Mouse (Mus musculus) lung, postnatal 0 days (tissue): ENCODE measurements around the gene Akap17b. TPM values are rescaled to one million over a fixed set of nuclear protein-coding genes. Genes with fewer than 3 reads are reported as not detected.

Source experiments
- ATAC-seq: fragments of 200-750 bp; cut with Nextera tagmentation; 2 replicates; pipeline ENCODE4 v1.8.0; 2017; ENCODE audit warnings: moderate library complexity
- DNase-seq: peaks from one replicate; pipeline ENCODE4 v3.0.0-alpha.2; 2016; ENCODE audit warnings: low spot score
- H3K27ac ChIP-seq: fragments of 300-500 bp; sonication (generic); 2 replicates; pipeline ENCODE4 v1.5.1; 2014; ENCODE audit warnings: antibody characterized with exemption, mild to moderate bottlenecking, low read length, mixed read lengths
- H3K27me3 ChIP-seq: fragments of 300-500 bp; sonication (generic); replicated peaks from 2 replicates; pipeline ENCODE4 v1.6.1; 2014; ENCODE audit warnings: low read length, mixed read lengths; ENCODE audit not compliant: insufficient read depth
- H3K36me3 ChIP-seq: fragments of 300-500 bp; sonication (generic); 2 replicates; pipeline ENCODE4 v1.6.1; 2014; ENCODE audit warnings: low read length, mixed read lengths; ENCODE audit not compliant: insufficient read depth
- H3K4me1 ChIP-seq: fragments of 300-500 bp; sonication (generic); 2 replicates; pipeline ENCODE4 v1.6.1; 2014; ENCODE audit warnings: antibody characterized with exemption, low read depth, low read length, mixed read lengths; ENCODE audit not compliant: insufficient read depth
- H3K4me2 ChIP-seq: fragments of 300-500 bp; sonication (generic); replicated peaks from 2 replicates; pipeline ENCODE4 v1.6.1; 2014; ENCODE audit warnings: low read depth, mild to moderate bottlenecking, low read length, moderate library complexity, mixed read lengths
- H3K4me3 ChIP-seq: fragments of 300-500 bp; sonication (generic); 2 replicates; pipeline ENCODE4 v1.5.1; 2014; ENCODE audit warnings: low read depth, low read length
- H3K9ac ChIP-seq: fragments of 300-500 bp; sonication (generic); replicated peaks from 2 replicates; pipeline ENCODE4 v1.6.1; 2014; ENCODE audit warnings: low read depth, mild to moderate bottlenecking
- H3K9me3 ChIP-seq: fragments of 300-500 bp; sonication (generic); 2 replicates; pipeline ENCODE4 v1.6.1; 2016; ENCODE audit warnings: low read length, mixed read lengths
- CTCF ChIP-seq: IDR thresholded peaks from 2 replicates; pipeline ENCODE4 v1.5.1; 2016; ENCODE audit warnings: antibody characterized with exemption, mild to moderate bottlenecking
- EP300 ChIP-seq: IDR thresholded peaks from 2 replicates; pipeline ENCODE4 v1.6.1; 2016; ENCODE audit warnings: antibody characterized with exemption, mild to moderate bottlenecking, control low read depth
- WGBS: fragments of 180-500 bp; shearing (Covaris S2); extraction: QIAGEN DNeasy Blood & Tissue Kit; methylation state at CpG from one replicate; pipeline ENCODE4 v1.1.7; 2014; 5-methylcytosine and 5-hydroxymethylcytosine counted together
- polyA plus RNA-seq: library from polyadenylated mRNA; unstranded; fragments of >200 nt; fragmentation: Nextera tagmentation; extraction: Ambion mirVana; gene quantifications from 2 replicates; pipeline ENCODE4 v1.2.1, GENCODE M21; 2015

Akap17b gene
- polyA plus RNA-seq, 1 experiment from 2014 or later: 1.7 TPM

DNA sequence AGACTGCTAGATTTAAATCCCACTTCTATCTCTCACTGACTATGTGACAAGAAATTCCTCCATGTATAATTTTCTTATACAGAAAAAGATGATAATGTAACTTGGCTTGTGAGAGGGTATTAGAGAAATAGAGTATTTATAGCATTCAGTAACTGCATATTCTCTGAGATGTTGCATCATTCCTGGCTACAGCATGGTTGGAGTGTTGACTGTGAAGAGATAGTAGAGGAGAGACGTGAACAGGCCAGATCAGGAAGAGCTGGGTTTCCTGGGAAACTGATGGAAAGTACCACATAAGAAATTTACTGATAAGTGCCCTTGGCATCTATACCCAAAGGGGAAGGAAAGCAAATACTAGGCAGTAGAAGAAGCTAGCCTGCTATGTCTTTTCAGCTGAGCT lies 54.1 kb downstream of the Akap17b start:
- DNase-seq: peak; percentile 22
- no peaks in the 10 kb centered on the region for H3K36me3 ChIP-seq
- no peak overlapping the region for H3K4me2 ChIP-seq
- WGBS: 20% methylated on average over 1 of the region's 1 CpGs
- no peak for ATAC-seq
- H3K27ac ChIP-seq: no peak overlapping the region
- TF ChIP-seq EP300 (no peak), CTCF (no peak)
- H3K27me3 ChIP-seq: no peaks in the 10 kb centered on the region
- H3K9me3 ChIP-seq: no peaks in the 10 kb centered on the region
- H3K4me3 ChIP-seq: no peak overlapping the region
- no peaks in the 10 kb centered on the region for H3K4me1 ChIP-seq
- H3K9ac ChIP-seq: no peak overlapping the region

DNA sequence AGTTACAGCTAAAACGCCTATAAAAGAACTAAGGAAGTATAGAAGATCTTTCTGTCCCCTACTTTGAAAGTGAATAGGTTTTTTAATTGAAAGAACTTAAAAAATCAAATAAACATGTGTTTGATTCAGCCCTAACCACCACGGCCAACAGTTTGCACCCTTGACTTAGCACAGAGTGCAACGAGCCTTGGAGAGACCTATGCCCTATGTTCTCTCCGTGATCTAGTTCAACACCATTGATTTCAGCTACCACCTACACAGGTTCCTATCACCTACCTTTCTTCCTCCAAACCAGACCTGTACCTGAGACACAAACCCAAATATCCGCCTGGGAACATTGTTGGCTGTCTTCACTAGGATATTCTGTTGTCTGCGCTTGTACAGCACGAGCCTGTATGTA lies 54.9 kb downstream of the Akap17b start:
- H3K36me3 ChIP-seq: no peaks in the 10 kb centered on the region
- H3K27ac ChIP-seq: no peak overlapping the region
- H3K9me3 ChIP-seq: no peaks in the 10 kb centered on the region
- DNase-seq (no peak), ATAC-seq (no peak)
- H3K27me3 ChIP-seq: no peaks in the 10 kb centered on the region
- no peak for TF ChIP-seq CTCF
- TF ChIP-seq EP300: no peak
- H3K9ac ChIP-seq: no peak overlapping the region
- no peaks in the 10 kb centered on the region for H3K4me1 ChIP-seq
- H3K4me3 ChIP-seq: no peak overlapping the region
- no peak overlapping the region for H3K4me2 ChIP-seq
- WGBS: 86% methylated on average over 7 of the region's 7 CpGs

DNA sequence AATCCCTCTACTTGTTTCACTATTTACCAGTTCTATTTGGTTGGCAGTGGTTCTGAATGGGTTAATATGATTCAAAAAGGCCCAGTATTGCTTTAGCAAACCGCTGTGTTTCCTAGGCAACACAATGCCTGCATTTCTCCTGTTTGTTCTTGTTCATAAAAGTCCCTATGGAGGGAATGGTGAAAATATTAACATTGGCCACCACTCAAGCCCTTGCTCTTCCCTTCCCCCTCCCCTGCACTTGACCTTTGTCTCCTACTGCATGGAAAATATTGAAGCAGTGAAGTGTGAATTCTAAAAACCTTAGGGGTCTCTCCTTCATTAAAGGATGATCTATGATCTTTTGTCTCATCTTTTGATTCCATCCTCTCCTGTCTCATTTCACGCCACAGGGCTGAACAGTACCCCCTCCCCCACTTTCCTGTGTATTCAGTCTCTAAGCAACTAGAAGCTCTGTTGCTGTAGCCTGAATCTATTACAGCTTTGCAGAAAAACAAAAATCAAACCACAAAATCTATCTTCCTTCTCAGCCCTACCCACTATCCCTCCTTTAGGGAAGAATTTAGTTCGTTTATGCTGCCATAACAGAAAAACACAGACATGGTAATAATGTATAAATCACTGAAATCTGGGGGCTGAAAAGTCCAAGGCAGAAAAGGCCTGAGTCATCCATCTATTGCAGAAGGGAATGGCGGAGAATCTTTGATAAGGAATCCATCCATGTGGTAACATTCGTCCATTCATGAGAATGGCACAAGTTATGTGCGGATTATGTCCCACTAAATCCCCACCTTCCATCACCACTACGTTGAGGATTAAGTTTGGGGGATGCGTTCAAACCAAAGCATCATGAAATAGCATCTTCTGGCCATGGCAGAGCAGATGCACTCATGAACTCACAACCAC lies 57.6 kb downstream of the Akap17b start:
- no peak overlapping the region for H3K4me2 ChIP-seq
- no peak overlapping the region for H3K4me3 ChIP-seq
- H3K27ac ChIP-seq: no peak overlapping the region
- ATAC-seq (peak; percentile 38), DNase-seq (peak; percentile 30)
- TF ChIP-seq EP300: no peak
- no peak for TF ChIP-seq CTCF
- WGBS: 57% methylated on average over 8 of the region's 8 CpGs
- H3K4me1 ChIP-seq: no peaks in the 10 kb centered on the region
- H3K27me3 ChIP-seq: no peaks in the 10 kb centered on the region
- H3K9me3 ChIP-seq: no peaks in the 10 kb centered on the region
- no peaks in the 10 kb centered on the region for H3K36me3 ChIP-seq
- H3K9ac ChIP-seq: no peak overlapping the region

DNA sequence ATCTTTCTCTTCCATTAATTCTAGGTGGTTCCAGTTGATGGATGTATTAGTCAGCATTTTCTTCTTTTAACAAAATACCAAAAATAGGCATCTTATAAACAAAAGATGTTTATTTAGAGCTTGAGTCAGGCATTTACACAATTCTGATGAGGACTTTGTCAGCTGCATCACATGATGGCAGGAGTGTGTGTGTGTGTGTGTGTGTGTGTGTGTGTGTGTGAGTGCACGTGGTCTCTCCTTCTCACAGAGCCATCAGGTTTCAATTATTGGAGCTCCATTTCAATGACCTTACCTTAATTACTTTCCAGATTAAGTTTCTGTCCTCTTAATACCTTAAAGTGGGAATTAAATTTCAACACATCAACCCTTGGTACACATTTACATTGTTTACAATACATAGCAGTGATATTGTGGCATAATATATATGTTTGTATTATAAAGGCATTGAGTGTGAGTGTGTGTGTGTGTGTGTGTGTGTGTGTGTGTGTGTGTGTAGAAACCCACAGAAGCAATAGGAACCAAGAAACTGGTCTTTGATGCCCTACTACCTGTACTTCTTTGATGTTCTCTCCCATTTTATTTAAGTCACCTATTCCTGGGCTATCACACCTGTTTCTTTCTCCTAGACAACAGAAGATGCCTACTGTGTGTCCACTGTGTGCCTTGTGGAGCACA lies 58.4 kb downstream of the Akap17b start:
- Histone ChIP-seq H3K27ac (no peak overlapping the region), H3K4me1 (no peaks in the 10 kb centered on the region), H3K27me3 (no peaks in the 10 kb centered on the region), H3K4me2 (no peak overlapping the region), H3K9ac (no peak overlapping the region), H3K9me3 (no peaks in the 10 kb centered on the region), H3K4me3 (no peak overlapping the region), H3K36me3 (no peaks in the 10 kb centered on the region)
- TF ChIP-seq CTCF (no peak), EP300 (no peak)
- DNase-seq (no peak), ATAC-seq (no peak)
- 56% methylated on average over 1 of the region's 1 CpGs for WGBS

DNA sequence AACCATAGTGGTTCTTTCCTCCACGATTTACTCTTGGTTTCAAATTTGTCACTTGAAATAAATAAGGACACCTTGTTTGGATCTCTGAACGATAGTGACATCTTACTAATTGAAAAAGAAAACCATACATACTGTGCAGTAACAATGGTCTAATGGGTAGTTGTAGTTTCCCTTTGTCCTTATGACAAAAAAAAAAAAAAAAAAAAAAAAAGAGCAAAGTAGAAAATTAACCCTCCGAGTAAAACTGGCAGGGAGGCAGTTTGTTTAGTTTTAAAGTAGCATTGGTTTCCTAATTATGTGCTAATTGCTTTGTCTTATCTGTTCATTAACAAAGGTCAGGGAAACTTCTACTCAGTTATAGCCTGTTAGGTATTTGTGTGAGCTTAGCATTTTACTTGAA lies 83.1 kb downstream of the Akap17b start:
- no peaks in the 10 kb centered on the region for H3K36me3 ChIP-seq
- H3K27ac ChIP-seq: no peak overlapping the region
- WGBS: 25% methylated on average over 3 of the region's 3 CpGs
- H3K4me3 ChIP-seq: no peak overlapping the region
- ATAC-seq: no peak
- H3K27me3 ChIP-seq: no peaks in the 10 kb centered on the region
- no peaks in the 10 kb centered on the region for H3K9me3 ChIP-seq
- H3K4me2 ChIP-seq: no peak overlapping the region; the same call in 1 of the 2 replicates
- H3K9ac ChIP-seq: no peak overlapping the region
- TF ChIP-seq EP300 (no peak), CTCF (no peak)
- H3K4me1 ChIP-seq: no peaks in the 10 kb centered on the region
- DNase-seq: no peak

DNA sequence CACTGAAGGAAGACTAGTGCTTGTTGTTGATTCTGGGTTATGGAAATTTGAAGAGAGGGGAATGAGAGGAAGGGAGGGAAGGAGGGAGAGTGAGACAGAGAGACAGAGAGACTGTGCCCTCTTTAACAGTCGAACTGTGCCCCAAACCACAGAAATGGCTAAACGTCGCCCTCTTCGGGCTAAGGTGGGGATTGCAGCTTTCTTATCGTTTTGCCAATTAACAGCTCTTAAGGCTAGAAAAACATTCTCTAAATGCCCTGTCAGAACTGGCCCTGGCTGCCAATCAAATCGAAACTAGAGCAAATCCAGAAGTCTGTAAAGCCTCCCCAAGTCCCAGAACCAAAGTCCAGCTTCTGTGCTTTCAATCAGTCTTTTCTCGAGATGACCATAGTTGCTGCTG lies 83.5 kb downstream of the Akap17b start:
- ATAC-seq (no peak), DNase-seq (peak; percentile 39)
- WGBS: 9% methylated on average over 7 of the region's 7 CpGs
- Histone ChIP-seq H3K27ac (no peak overlapping the region), H3K27me3 (no peaks in the 10 kb centered on the region), H3K4me2 (no peak overlapping the region; the same call in 1 of the 2 replicates), H3K36me3 (no peaks in the 10 kb centered on the region), H3K4me3 (no peak overlapping the region), H3K4me1 (no peaks in the 10 kb centered on the region), H3K9ac (no peak overlapping the region), H3K9me3 (no peaks in the 10 kb centered on the region)
- peak; percentile 79 for TF ChIP-seq CTCF
- no peak for TF ChIP-seq EP300
